ENCODE assay signal across 7 mouse cellular contexts in the genomic region with DNA sequence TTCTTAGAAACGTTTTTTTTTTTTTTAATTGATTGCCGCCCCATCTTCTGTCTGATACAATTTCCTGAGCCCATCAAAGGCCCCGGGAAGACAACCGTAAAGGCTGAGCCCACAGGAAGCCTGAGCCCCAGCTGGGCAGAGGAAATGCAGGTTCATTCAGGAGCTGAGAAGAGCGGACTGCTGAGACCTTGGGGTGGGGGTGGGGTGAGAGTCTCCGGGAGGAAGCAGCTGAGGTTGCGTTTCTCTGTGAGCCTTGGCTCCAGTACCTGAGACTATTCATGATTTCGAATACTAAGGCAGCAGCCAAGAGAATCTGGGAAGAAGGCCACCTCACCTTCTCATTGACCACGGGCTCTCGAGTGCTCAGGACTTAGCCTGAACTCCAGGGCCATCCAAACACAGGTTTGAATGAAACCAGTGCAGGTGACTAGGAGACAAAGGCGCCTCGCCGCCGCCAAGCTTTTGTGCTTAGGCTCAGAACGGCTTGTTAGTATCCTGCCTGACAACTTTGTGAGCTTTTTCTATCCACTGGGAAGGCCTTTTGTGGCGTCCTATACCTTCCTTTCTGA. TPM values are rescaled to one million over a fixed set of nuclear protein-coding genes. Genes with fewer than 3 reads are reported as not detected.
DNase-seq lines count a peak whose midpoint lies in the region; ATAC-seq and TF ChIP-seq lines count a peak whose summit lies in the region.

No protein-coding gene starts in this region.

- H3K9ac ChIP-seq in ES-E14 (ENCODE audit: insufficient read depth, low read depth, low read length, poor library complexity, severe bottlenecking) = no peak overlapping the region
- H3K9ac ChIP-seq in embryonic facial prominence, embryonic 15.5 days = no peak overlapping the region

- H3K4me3 ChIP-seq in ES-E14 (ENCODE audit: insufficient read depth in 1 of 2, low read depth in 1 of 2, low read length in 2 of 2, poor library complexity in 1 of 2, severe bottlenecking in 1 of 2) = peak overlapping the region in 1 of 2 experiments; percentile 4; a peak in 2 of 4 replicates
- H3K4me3 ChIP-seq in embryonic facial prominence, embryonic 15.5 days (replicated peaks) = peak overlapping the region; percentile 46
- H3K4me3 ChIP-seq in midbrain, embryonic 10.5 days = peak overlapping the region; percentile 70

- no peaks in the 10 kb centered on the region for H3K36me3 ChIP-seq in ES-E14 (ENCODE audit: control insufficient read depth, insufficient read depth, low read length, poor library complexity, severe bottlenecking)
- H3K36me3 ChIP-seq in embryonic facial prominence, embryonic 15.5 days = no peaks in the 10 kb centered on the region
- no peaks in the 10 kb centered on the region for H3K36me3 ChIP-seq in midbrain, embryonic 10.5 days

- peak; percentile 64 for DNase-seq in CD4-positive, CD25-positive, alpha-beta regulatory T cell, adult 2 months (ENCODE audit: low read depth, low spot score)
- DNase-seq in ES-E14 (ENCODE audit: low read depth, low spot score) = peak; percentile 46
- peak; percentile 12 for DNase-seq in kidney, adult 11 months
- DNase-seq in midbrain, embryonic 10.5 days (ENCODE audit: low spot score) = peak; percentile 48
- peak; percentile 55 for DNase-seq in thymus, postnatal 25 days
- no peak for DNase-seq in spleen, adult 18-20 months

- H3K9me3 ChIP-seq in ES-E14 (ENCODE audit: control insufficient read depth, insufficient read depth, low read depth, low read length) = no peaks in the 10 kb centered on the region
- no peaks in the 10 kb centered on the region for H3K9me3 ChIP-seq in embryonic facial prominence, embryonic 15.5 days (replicated peaks)
- H3K9me3 ChIP-seq in midbrain, embryonic 10.5 days (replicated peaks) = no peaks in the 10 kb centered on the region

- ATAC-seq in embryonic facial prominence, embryonic 15.5 days (ENCODE audit: insufficient number of reproducible peaks, low FRiP score, low TSS enrichment, low read depth) = no peak

- in situ Hi-C loops in ES-E14 (cut with MboI; ENCODE audit: low sequenced_read_pairs in 2 of 2, unreplicated experiment in 2 of 2) = no loop called here

- H3K4me2 ChIP-seq in embryonic facial prominence, embryonic 15.5 days (replicated peaks) = peak overlapping the region; percentile 93

- H3K27ac ChIP-seq in ES-E14 (ENCODE audit: insufficient read depth, low read depth, low read length, poor library complexity, severe bottlenecking) = no peak overlapping the region
- no peak overlapping the region for H3K27ac ChIP-seq in embryonic facial prominence, embryonic 15.5 days (replicated peaks)
- H3K27ac ChIP-seq in midbrain, embryonic 10.5 days (replicated peaks) = peak overlapping the region; percentile 52; the same call in 1 of the 2 replicates

- peaks cover 36% of the 10 kb centered on the region for H3K27me3 ChIP-seq in embryonic facial prominence, embryonic 15.5 days
- H3K27me3 ChIP-seq in midbrain, embryonic 10.5 days (ENCODE audit: low read depth, poor library complexity, severe bottlenecking) = peaks cover 86% of the 10 kb centered on the region

- WGBS in embryonic facial prominence, embryonic 15.5 days = 7% methylated on average over 16 of the region's 16 CpGs
- WGBS in midbrain, embryonic 10.5 days = under 1% methylated on average over 16 of the region's 16 CpGs

- H3K4me1 ChIP-seq in ES-E14 (ENCODE audit: control insufficient read depth in 2 of 2, insufficient read depth in 2 of 2, low read length in 2 of 2, poor library complexity in 1 of 2) = peaks cover 0 to 11% of the 10 kb centered on the region in 2 experiments; a peak in 2 of 4 replicates
- H3K4me1 ChIP-seq in embryonic facial prominence, embryonic 15.5 days = peaks cover 23% of the 10 kb centered on the region
- H3K4me1 ChIP-seq in midbrain, embryonic 10.5 days = peaks cover 28% of the 10 kb centered on the region

TF ChIP-seq in ES-E14, 5 proteins besides CTCF, POLR2A, EP300 and RAD21:
- TF ChIP-seq MAFK (IDR thresholded peaks at IDR 0.05; ENCODE audit: insufficient read depth, low read depth, low read length) = no peak
- TF ChIP-seq ZNF384 (IDR thresholded peaks at IDR 0.05; ENCODE audit: low read depth, low read length) = no peak
- TF ChIP-seq HCFC1 (IDR thresholded peaks at IDR 0.05; ENCODE audit: borderline replicate concordance, insufficient read depth, low read length) = no peak
- no peak for TF ChIP-seq ZC3H11A (IDR thresholded peaks at IDR 0.05; ENCODE audit: borderline replicate concordance, low read depth, low read length)
- no peak for TF ChIP-seq CHD2 (IDR thresholded peaks at IDR 0.05; ENCODE audit: low read depth, low read length)

RNA-seq across cellular contexts. Expression of a gene that starts 0.7 kb away (rescaled TPM):
- 0.79 and 1.1 TPM in 2 replicates for total RNA-seq in ES-E14 (2012; rRNA removed)
- 3.1 and 3.2 TPM in 2 replicates for polyA plus RNA-seq in embryonic facial prominence, embryonic 15.5 days (2015; fragmentation: Nextera tagmentation; extraction: Ambion mirVana)
- 1.3 TPM in 2 replicates for polyA plus RNA-seq in midbrain, embryonic 10.5 days (2016; fragmentation: Nextera tagmentation; extraction: Ambion mirVana)

RNA-seq across cellular contexts. Expression of a gene that starts 51.7 kb away (rescaled TPM):
- total RNA-seq in ES-E14 (2012; rRNA removed) = 12.5 and 23.6 TPM in 2 replicates
- 227 and 241 TPM in 2 replicates for polyA plus RNA-seq in embryonic facial prominence, embryonic 15.5 days (2015; fragmentation: Nextera tagmentation; extraction: Ambion mirVana)
- polyA plus RNA-seq in midbrain, embryonic 10.5 days (2016; fragmentation: Nextera tagmentation; extraction: Ambion mirVana) = 125 and 148 TPM in 2 replicates

RNA-seq across cellular contexts. Expression of a gene that starts 58.0 kb away (rescaled TPM):
- total RNA-seq in ES-E14 (2012; rRNA removed) = 11.7 and 14.9 TPM in 2 replicates
- polyA plus RNA-seq in embryonic facial prominence, embryonic 15.5 days (2015; fragmentation: Nextera tagmentation; extraction: Ambion mirVana) = 21.1 and 21.4 TPM in 2 replicates
- polyA plus RNA-seq in midbrain, embryonic 10.5 days (2016; fragmentation: Nextera tagmentation; extraction: Ambion mirVana) = 15.8 and 21.9 TPM in 2 replicates

Comparison
In these comparisons a context has a peak if more than half of its experiments do, and no peak if none do; other contexts are left out.
1. DNase-seq: peak in CD4-positive, CD25-positive, alpha-beta regulatory T cell, adult 2 months (single experiment), ES-E14 (single experiment), kidney, adult 11 months (single experiment), midbrain, embryonic 10.5 days (single experiment) and thymus, postnatal 25 days (single experiment); none in spleen, adult 18-20 months (0 of 2).